Mouse (Mus musculus) thymus, adult 2 months (tissue): ENCODE data around the gene Plch2. TPM values are rescaled to one million over a fixed set of nuclear protein-coding genes. Genes with fewer than 3 reads are reported as not detected.

Source experiments
- DNase-seq: peaks from one replicate; pipeline ENCODE4 v3.0.0; 2021
- H3K27ac ChIP-seq: fragments of 200-500 bp; 2 replicates; pipeline ENCODE4 v1.5.1; 2012; ENCODE audit warnings: low read length, control low read depth; ENCODE audit not compliant: control insufficient read depth, insufficient read depth
- H3K27me3 ChIP-seq: fragments of 200-500 bp; 2 replicates; pipeline ENCODE4 v1.6.1; 2012; ENCODE audit warnings: mild to moderate bottlenecking, low read length, moderate library complexity, mixed read lengths; ENCODE audit not compliant: control insufficient read depth, insufficient read depth
- H3K36me3 ChIP-seq: fragments of 200-500 bp; 2 replicates; pipeline ENCODE4 v1.6.1; 2012; ENCODE audit warnings: mild to moderate bottlenecking, low read length, moderate library complexity; ENCODE audit not compliant: control insufficient read depth, insufficient read depth
- H3K4me1 ChIP-seq: fragments of 200-500 bp; replicated peaks from 2 replicates; pipeline ENCODE4 v1.6.1; 2012; ENCODE audit warnings: low read length; ENCODE audit not compliant: control insufficient read depth, insufficient read depth
- H3K4me3 ChIP-seq: fragments of 200-500 bp; 2 replicates; pipeline ENCODE4 v1.5.1; 2012; ENCODE audit warnings: mild to moderate bottlenecking, low read length, control low read depth, moderate library complexity; ENCODE audit not compliant: control insufficient read depth, insufficient read depth
- CTCF ChIP-seq: fragments of 200-500 bp; IDR thresholded peaks from 2 replicates; pipeline ENCODE4 v1.5.1; 2012; ENCODE audit warnings: mild to moderate bottlenecking, control low read depth, low read length, moderate library complexity, borderline replicate concordance; ENCODE audit not compliant: control insufficient read depth, poor library complexity, insufficient read depth; ENCODE audit errors: extremely low read depth
- POLR2A ChIP-seq: fragments of 200-500 bp; IDR thresholded peaks from 2 replicates; pipeline ENCODE4 v1.6.1; 2012; ENCODE audit warnings: mild to moderate bottlenecking, low read length, control low read depth, moderate library complexity; ENCODE audit not compliant: control insufficient read depth, poor library complexity, insufficient read depth; ENCODE audit errors: extremely low read depth
- WGBS: fragments of 180-500 bp; shearing (Covaris S2); methylation state at CpG from one replicate; pipeline ENCODE4 v1.1.7; 2018; 5-methylcytosine and 5-hydroxymethylcytosine counted together
- polyA plus RNA-seq: library from polyadenylated mRNA; depleted of rRNA; stranded (reverse); fragments of >200 nt; gene quantifications from 2 replicates; pipeline ENCODE4 v1.2.3, GENCODE M21; 2012

Plch2 gene
- polyA plus RNA-seq, 1 experiment = 10.0 TPM

- Histone ChIP-seq H3K27me3 (no peaks in the 10 kb centered on the region), H3K4me1 (no peaks in the 10 kb centered on the region), H3K4me3 (no peak overlapping the region), H3K27ac (no peak overlapping the region), H3K36me3 (no peaks in the 10 kb centered on the region)
- no peak for DNase-seq
- TF ChIP-seq CTCF (no peak), POLR2A (no peak)
- 66% methylated on average over 13 of the region's 13 CpGs for WGBS
Observed at GRCm38 (mm10) chr4:155034787-155035186, 21.8 kb downstream of the Plch2 start.

- WGBS = 51% methylated on average over 7 of the region's 7 CpGs
- Histone ChIP-seq H3K4me1 (no peaks in the 10 kb centered on the region), H3K36me3 (no peaks in the 10 kb centered on the region), H3K4me3 (no peak overlapping the region), H3K27me3 (no peaks in the 10 kb centered on the region), H3K27ac (no peak overlapping the region)
- no peak for DNase-seq
- TF ChIP-seq CTCF (no peak), POLR2A (no peak)
Observed at GRCm38 (mm10) chr4:155034202-155034601, 22.4 kb downstream of the Plch2 start.

- DNase-seq = no peak
- H3K4me3 ChIP-seq = no peak overlapping the region
- H3K27me3 ChIP-seq = no peaks in the 10 kb centered on the region
- no peaks in the 10 kb centered on the region for H3K36me3 ChIP-seq
- H3K4me1 ChIP-seq = no peaks in the 10 kb centered on the region
- H3K27ac ChIP-seq = no peak overlapping the region
- 47% methylated on average over 6 of the region's 6 CpGs for WGBS
- TF ChIP-seq CTCF = no peak
- no peak for TF ChIP-seq POLR2A
Observed at GRCm38 (mm10) chr4:155033115-155033514, 23.5 kb downstream of the Plch2 start.

- H3K27me3 ChIP-seq = no peaks in the 10 kb centered on the region
- WGBS = 89% methylated on average over 11 of the region's 11 CpGs
- H3K4me3 ChIP-seq = no peak overlapping the region
- no peaks in the 10 kb centered on the region for H3K4me1 ChIP-seq
- no peak overlapping the region for H3K27ac ChIP-seq
- DNase-seq = no peak
- H3K36me3 ChIP-seq = no peaks in the 10 kb centered on the region
- no peak for TF ChIP-seq POLR2A
- TF ChIP-seq CTCF = no peak
Observed at GRCm38 (mm10) chr4:155024170-155025010, 32.2 kb downstream of the Plch2 start.

- H3K27ac ChIP-seq = no peak overlapping the region
- no peak overlapping the region for H3K4me3 ChIP-seq
- no peak for DNase-seq
- WGBS = 77% methylated on average over 7 of the region's 7 CpGs
- H3K27me3 ChIP-seq = no peaks in the 10 kb centered on the region
- H3K36me3 ChIP-seq = no peaks in the 10 kb centered on the region
- H3K4me1 ChIP-seq = 0 out of 2 replicates have a peak, but pooled peaks cover 2% of the 10 kb centered on the region
- TF ChIP-seq POLR2A = no peak
- no peak for TF ChIP-seq CTCF
Observed at GRCm38 (mm10) chr4:155022228-155022855, 34.2 kb downstream of the Plch2 start.

GRCm38 (mm10) chr4:155020813-155021212 is 35.8 kb downstream of the Plch2 start:
- no peaks in the 10 kb centered on the region for H3K27me3 ChIP-seq
- no peaks in the 10 kb centered on the region for H3K36me3 ChIP-seq
- no peak for DNase-seq
- no peak overlapping the region for H3K4me3 ChIP-seq
- 78% methylated on average over 9 of the region's 9 CpGs for WGBS
- no peak for TF ChIP-seq POLR2A
- TF ChIP-seq CTCF = no peak
- no peak overlapping the region for H3K27ac ChIP-seq
- H3K4me1 ChIP-seq = 0 out of 2 replicates have a peak, but pooled peaks cover 2% of the 10 kb centered on the region

GRCm38 (mm10) chr4:155020141-155020540 is 36.4 kb downstream of the Plch2 start:
- 71% methylated on average over 1 of the region's 1 CpGs for WGBS
- DNase-seq = no peak
- H3K4me3 ChIP-seq = no peak overlapping the region
- H3K4me1 ChIP-seq = 0 out of 2 replicates have a peak, but pooled peaks cover 2% of the 10 kb centered on the region
- no peak overlapping the region for H3K27ac ChIP-seq
- no peak for TF ChIP-seq POLR2A
- TF ChIP-seq CTCF = no peak
- H3K36me3 ChIP-seq = no peaks in the 10 kb centered on the region
- H3K27me3 ChIP-seq = no peaks in the 10 kb centered on the region
